Mouse (Mus musculus): ENCODE results near the gene Zfp113. TPM values are rescaled to one million over a fixed set of nuclear protein-coding genes. Genes with fewer than 3 reads are reported as not detected.
"Not testable (repeated sequence)": the region's sequence is repeated elsewhere in the genome, so short reads cannot be mapped to it uniquely, and the experiment has no call there.

Gene Zfp113
- polyA plus RNA-seq, 1 experiment from 2014 or later, result 46.3 TPM

- Histone ChIP-seq H3K9me3 (no peaks in the 10 kb centered on the region), H3K9ac (replicated peaks) (peak overlapping the region; percentile 81), H3K4me1 (peaks cover 17% of the 10 kb centered on the region), H3K36me3 (peaks cover 21% of the 10 kb centered on the region), H3K4me2 (replicated peaks) (peak overlapping the region; percentile 74), H3K4me3 (peak overlapping the region; percentile 73), H3K27ac (replicated peaks) (peak overlapping the region; percentile 93; the same call in 1 of the 2 replicates), H3K27me3 (no peaks in the 10 kb centered on the region)
- ATAC-seq (ENCODE audit: low FRiP score, low read depth), result no peak
- WGBS, result 79% methylated on average over 3 of the region's 3 CpGs
Measured at GRCm38 (mm10) chr5:138118041-138118440, 37.5 kb downstream of the Zfp113 start.

GRCm38 (mm10) chr5:138117199-138118015 is 38.1 kb downstream of the Zfp113 start:
- Histone ChIP-seq H3K36me3 (peaks cover 18% of the 10 kb centered on the region), H3K27me3 (no peaks in the 10 kb centered on the region), H3K4me2 (replicated peaks) (peak overlapping the region; percentile 74), H3K9me3 (no peaks in the 10 kb centered on the region), H3K27ac (replicated peaks) (peak overlapping the region; percentile 93), H3K4me3 (peak overlapping the region; percentile 73), H3K9ac (replicated peaks) (peak overlapping the region; percentile 81), H3K4me1 (peaks cover 17% of the 10 kb centered on the region)
- ATAC-seq (ENCODE audit: low FRiP score, low read depth), result peak; percentile 23; the same call in 1 of the 2 replicates
- WGBS, result 11% methylated on average over 16 of the region's 16 CpGs

- peaks cover 17% of the 10 kb centered on the region for H3K4me1 ChIP-seq
- ATAC-seq (ENCODE audit: low FRiP score, low read depth), result peak; percentile 96
- peak within 1 kb of the TSS; percentile 93 for H3K27ac ChIP-seq (replicated peaks)
- no peaks in the 10 kb centered on the region for H3K27me3 ChIP-seq
- H3K4me3 ChIP-seq, result peak within 1 kb of the TSS; percentile 73
- 7% methylated on average over 38 of the region's 38 CpGs for WGBS
- peak within 1 kb of the TSS; percentile 81 for H3K9ac ChIP-seq (replicated peaks)
- H3K36me3 ChIP-seq, result peaks cover 14% of the 10 kb centered on the region
- peak within 1 kb of the TSS; percentile 74 for H3K4me2 ChIP-seq (replicated peaks)
- no peaks in the 10 kb centered on the region for H3K9me3 ChIP-seq
Measured at GRCm38 (mm10) chr5:138116255-138117198, 39.0 kb downstream of the Zfp113 start, which contains the start of gene Zscan21. Gene Zscan21 (plus strand): TSS chr5:138116903.

GRCm38 (mm10) chr5:138109847-138110396 is 45.6 kb downstream of the Zfp113 start:
- not testable (repeated sequence) for H3K4me1 ChIP-seq; ATAC-seq (ENCODE audit: low FRiP score, low read depth); H3K4me2 ChIP-seq (replicated peaks); H3K9me3 ChIP-seq; H3K4me3 ChIP-seq; H3K27ac ChIP-seq (replicated peaks); H3K36me3 ChIP-seq; H3K9ac ChIP-seq (replicated peaks); H3K27me3 ChIP-seq
- WGBS, result 62% methylated on average over 4 of the region's 4 CpGs

GRCm38 (mm10) chr5:138107130-138107529 is 48.4 kb downstream of the Zfp113 start:
- H3K4me3 ChIP-seq, result no peak overlapping the region
- no peak overlapping the region for H3K4me2 ChIP-seq (replicated peaks)
- no peaks in the 10 kb centered on the region for H3K27me3 ChIP-seq
- no peaks in the 10 kb centered on the region for H3K4me1 ChIP-seq
- H3K9me3 ChIP-seq, result no peaks in the 10 kb centered on the region
- ATAC-seq (ENCODE audit: low FRiP score, low read depth), result no peak
- WGBS, result 76% methylated on average over 3 of the region's 3 CpGs
- H3K27ac ChIP-seq (replicated peaks), result no peak overlapping the region
- peaks cover 27% of the 10 kb centered on the region for H3K36me3 ChIP-seq
- H3K9ac ChIP-seq (replicated peaks), result no peak overlapping the region

- Histone ChIP-seq H3K27me3 (no peaks in the 10 kb centered on the region), H3K9ac (replicated peaks) (no peak overlapping the region), H3K36me3 (peaks cover 49% of the 10 kb centered on the region), H3K4me1 (no peaks in the 10 kb centered on the region), H3K4me2 (replicated peaks) (no peak overlapping the region), H3K9me3 (no peaks in the 10 kb centered on the region), H3K27ac (replicated peaks) (no peak overlapping the region), H3K4me3 (no peak overlapping the region)
- 94% methylated on average over 2 of the region's 2 CpGs for WGBS
- no peak for ATAC-seq (ENCODE audit: low FRiP score, low read depth)
Measured at GRCm38 (mm10) chr5:138104976-138105375, 50.6 kb downstream of the Zfp113 start.

- H3K36me3 ChIP-seq, result peaks cover 64% of the 10 kb centered on the region
- H3K4me1 ChIP-seq, result no peaks in the 10 kb centered on the region
- WGBS, result 98% methylated on average over 6 of the region's 6 CpGs
- H3K27ac ChIP-seq (replicated peaks), result no peak overlapping the region
- H3K4me3 ChIP-seq, result no peak overlapping the region
- no peak for ATAC-seq (ENCODE audit: low FRiP score, low read depth)
- no peaks in the 10 kb centered on the region for H3K27me3 ChIP-seq
- no peaks in the 10 kb centered on the region for H3K9me3 ChIP-seq
- no peak overlapping the region for H3K4me2 ChIP-seq (replicated peaks)
- H3K9ac ChIP-seq (replicated peaks), result no peak overlapping the region
Measured at GRCm38 (mm10) chr5:138094474-138094873, 61.1 kb downstream of the Zfp113 start.

- no peak overlapping the region for H3K27ac ChIP-seq (replicated peaks)
- ATAC-seq (ENCODE audit: low FRiP score, low read depth), result no peak
- 93% methylated on average over 4 of the region's 4 CpGs for WGBS
- no peak overlapping the region for H3K4me2 ChIP-seq (replicated peaks)
- no peak overlapping the region for H3K4me3 ChIP-seq
- peaks cover 58% of the 10 kb centered on the region for H3K36me3 ChIP-seq
- H3K9ac ChIP-seq (replicated peaks), result no peak overlapping the region
- no peaks in the 10 kb centered on the region for H3K9me3 ChIP-seq
- no peaks in the 10 kb centered on the region for H3K27me3 ChIP-seq
- H3K4me1 ChIP-seq, result peaks cover 8% of the 10 kb centered on the region; the same call in 1 of the 2 replicates
Measured at GRCm38 (mm10) chr5:138092771-138093170, 62.8 kb downstream of the Zfp113 start.

GRCm38 (mm10) chr5:138090737-138091136 is 64.8 kb downstream of the Zfp113 start:
- Histone ChIP-seq H3K4me3 (no peak overlapping the region), H3K9ac (replicated peaks) (no peak overlapping the region), H3K4me1 (peaks cover 20% of the 10 kb centered on the region), H3K4me2 (replicated peaks) (no peak overlapping the region), H3K36me3 (peaks cover 46% of the 10 kb centered on the region), H3K27me3 (no peaks in the 10 kb centered on the region), H3K9me3 (no peaks in the 10 kb centered on the region), H3K27ac (replicated peaks) (no peak overlapping the region)
- WGBS, result 93% methylated on average over 5 of the region's 5 CpGs
- no peak for ATAC-seq (ENCODE audit: low FRiP score, low read depth)

- Histone ChIP-seq H3K27ac (replicated peaks) (no peak overlapping the region), H3K4me3 (no peak overlapping the region), H3K27me3 (no peaks in the 10 kb centered on the region), H3K4me1 (peaks cover 20% of the 10 kb centered on the region), H3K36me3 (peaks cover 41% of the 10 kb centered on the region), H3K4me2 (replicated peaks) (no peak overlapping the region), H3K9me3 (no peaks in the 10 kb centered on the region), H3K9ac (replicated peaks) (no peak overlapping the region)
- no peak for ATAC-seq (ENCODE audit: low FRiP score, low read depth)
- 80% methylated on average over 3 of the region's 3 CpGs for WGBS
Measured at GRCm38 (mm10) chr5:138090271-138090670, 65.3 kb downstream of the Zfp113 start.
